Mouse (Mus musculus) heart, embryonic 13.5 days (tissue): ENCODE data around the gene Slco1a5. TPM values are rescaled to one million over a fixed set of nuclear protein-coding genes. Genes with fewer than 3 reads are reported as not detected.

ENCODE experiments used
- ATAC-seq: fragments of 200-750 bp; cut with Nextera tagmentation; 2 replicates; pipeline ENCODE4 v1.8.0; 2017; ENCODE audit warnings: moderate TSS enrichment; ENCODE audit not compliant: insufficient number of reproducible peaks, low FRiP score, low TSS enrichment; ENCODE audit errors: extremely low read depth
- H3K27ac ChIP-seq: fragments of 300-500 bp; sonication (generic); replicated peaks from 2 replicates; pipeline ENCODE4 v1.5.1; 2015; ENCODE audit warnings: moderate library complexity, mild to moderate bottlenecking, inconsistent platforms
- H3K27me3 ChIP-seq: fragments of 300-500 bp; sonication (generic); replicated peaks from 2 replicates; pipeline ENCODE4 v1.6.1; 2015; ENCODE audit warnings: mild to moderate bottlenecking, inconsistent platforms
- H3K36me3 ChIP-seq: fragments of 300-500 bp; sonication (generic); 2 replicates; pipeline ENCODE4 v1.6.1; 2015; ENCODE audit warnings: mild to moderate bottlenecking, inconsistent platforms
- H3K4me1 ChIP-seq: fragments of 300-500 bp; sonication (generic); 2 replicates; pipeline ENCODE4 v1.6.1; 2015; ENCODE audit warnings: inconsistent platforms
- H3K4me2 ChIP-seq: fragments of 300-500 bp; sonication (generic); 2 replicates; pipeline ENCODE4 v1.6.1; 2015; ENCODE audit warnings: inconsistent platforms, mild to moderate bottlenecking, moderate library complexity
- H3K4me3 ChIP-seq: fragments of 300-500 bp; sonication (generic); 2 replicates; pipeline ENCODE4 v1.5.1; 2015; ENCODE audit warnings: moderate library complexity, mild to moderate bottlenecking, inconsistent platforms
- H3K9ac ChIP-seq: fragments of 300-500 bp; sonication (generic); 2 replicates; pipeline ENCODE4 v1.6.1; 2015; ENCODE audit warnings: inconsistent platforms, mild to moderate bottlenecking, moderate library complexity
- H3K9me3 ChIP-seq: fragments of 300-500 bp; sonication (generic); 2 replicates; pipeline ENCODE4 v1.6.1; 2016; ENCODE audit warnings: inconsistent platforms
- WGBS: fragments of 180-500 bp; shearing (Covaris S2); methylation state at CpG from one replicate; pipeline ENCODE4 v1.1.7; 2015; ENCODE audit warnings: mixed read lengths; 5-methylcytosine and 5-hydroxymethylcytosine counted together
- polyA plus RNA-seq: library from polyadenylated mRNA; unstranded; fragments of >200 nt; fragmentation: Nextera tagmentation; extraction: Ambion mirVana; gene quantifications from 2 replicates; pipeline ENCODE4 v1.2.1, GENCODE M21; 2015

The Slco1a5 gene
- polyA plus RNA-seq, 1 experiment from 2014 or later: not detected

DNA sequence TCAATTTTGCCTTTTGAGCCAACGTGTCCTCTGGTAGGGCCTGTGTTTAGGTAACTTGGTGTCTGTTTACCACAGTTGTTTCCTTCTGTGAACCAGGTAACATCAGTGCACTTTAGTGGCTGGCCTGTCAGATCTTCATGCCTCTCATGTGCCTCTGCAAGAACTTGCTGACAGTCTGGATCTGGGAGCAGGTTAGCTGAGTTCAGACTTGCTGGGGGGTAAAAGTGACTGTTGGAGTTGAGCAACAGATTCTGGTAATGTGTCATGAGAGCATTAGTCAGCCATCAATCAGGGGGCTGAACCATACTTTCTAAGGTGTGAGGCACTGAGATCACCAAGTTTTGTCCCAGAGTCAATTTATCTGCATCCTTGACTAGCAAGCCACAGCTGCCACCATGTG is 130.8 kb downstream of the Slco1a5 start:
- Histone ChIP-seq H3K4me1 (no peaks in the 10 kb centered on the region), H3K27ac (no peak overlapping the region), H3K9ac (no peak overlapping the region), H3K27me3 (no peaks in the 10 kb centered on the region), H3K36me3 (no peaks in the 10 kb centered on the region), H3K4me3 (no peak overlapping the region), H3K9me3 (no peaks in the 10 kb centered on the region), H3K4me2 (no peak overlapping the region)
- WGBS: 58% methylated on average over 1 of the region's 1 CpGs
- no peak for ATAC-seq

DNA sequence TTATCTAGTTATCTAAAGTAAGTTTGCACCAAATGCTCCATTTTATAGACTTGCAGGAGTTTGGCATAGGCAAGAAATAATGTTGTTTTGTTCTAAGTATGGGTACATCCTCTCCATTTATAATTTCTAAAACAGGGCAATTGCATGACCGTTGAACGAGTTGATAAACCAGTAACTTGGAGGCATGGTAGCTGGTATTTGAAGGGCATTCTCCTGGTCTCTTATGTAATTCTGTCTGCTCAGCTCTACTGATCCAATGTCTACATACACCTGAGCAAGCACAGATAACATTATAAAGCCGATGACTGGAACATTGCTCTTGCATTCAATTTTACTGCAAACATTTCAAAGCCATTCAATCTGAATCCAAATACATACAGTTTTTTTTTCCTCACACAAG is 135.4 kb downstream of the Slco1a5 start:
- H3K9me3 ChIP-seq: no peaks in the 10 kb centered on the region
- WGBS: 85% methylated on average over 3 of the region's 3 CpGs
- no peak overlapping the region for H3K4me3 ChIP-seq
- no peak for ATAC-seq
- H3K4me2 ChIP-seq: no peak overlapping the region
- no peak overlapping the region for H3K27ac ChIP-seq
- H3K9ac ChIP-seq: no peak overlapping the region
- H3K27me3 ChIP-seq: no peaks in the 10 kb centered on the region
- H3K36me3 ChIP-seq: no peaks in the 10 kb centered on the region
- no peaks in the 10 kb centered on the region for H3K4me1 ChIP-seq

GRCm38 (mm10) chr6:142185868-142186415 is 136.8 kb downstream of the Slco1a5 start:
- H3K9ac ChIP-seq: no peak overlapping the region
- no peaks in the 10 kb centered on the region for H3K4me1 ChIP-seq
- no peaks in the 10 kb centered on the region for H3K36me3 ChIP-seq
- no peaks in the 10 kb centered on the region for H3K27me3 ChIP-seq
- 63% methylated on average over 2 of the region's 2 CpGs for WGBS
- no peak overlapping the region for H3K4me3 ChIP-seq
- H3K4me2 ChIP-seq: no peak overlapping the region
- no peaks in the 10 kb centered on the region for H3K9me3 ChIP-seq
- ATAC-seq: no peak
- H3K27ac ChIP-seq: no peak overlapping the region

Other genes starting within 250 kb of the Slco1a5 start
- gene Slco1a6, start 114.5 kb downstream of the Slco1a5 start, polyA plus RNA-seq: 0.37 TPM in 1 of 2 replicates, not detected in the other
- 0.24 TPM in 1 of 2 replicates, not detected in the other for gene Iapp, start 24.6 kb downstream of the Slco1a5 start, polyA plus RNA-seq
- 12.0 and 12.6 TPM in 2 replicates for gene Pyroxd1, start 22.7 kb upstream of the Slco1a5 start, polyA plus RNA-seq
- gene Recql, start 64.1 kb upstream of the Slco1a5 start, polyA plus RNA-seq: 18.2 and 18.9 TPM in 2 replicates
- 73.2 and 76.7 TPM in 2 replicates for gene Golt1b, start 64.2 kb upstream of the Slco1a5 start, polyA plus RNA-seq
- gene Spx, start 90.5 kb upstream of the Slco1a5 start, polyA plus RNA-seq: 0.27 and 0.59 TPM in 2 replicates
- 0.23 and 2.5 TPM in 2 replicates for gene Gys2, start 150.1 kb upstream of the Slco1a5 start, polyA plus RNA-seq
- 990 and 1,118 TPM in 2 replicates for gene Ldhb, start 185.0 kb upstream of the Slco1a5 start, polyA plus RNA-seq
- 7.5 and 9.7 TPM in 2 replicates for gene Kcnj8, start 248.6 kb upstream of the Slco1a5 start, polyA plus RNA-seq